ENCODE assay signal across 10 mouse cellular contexts in the genomic region with DNA sequence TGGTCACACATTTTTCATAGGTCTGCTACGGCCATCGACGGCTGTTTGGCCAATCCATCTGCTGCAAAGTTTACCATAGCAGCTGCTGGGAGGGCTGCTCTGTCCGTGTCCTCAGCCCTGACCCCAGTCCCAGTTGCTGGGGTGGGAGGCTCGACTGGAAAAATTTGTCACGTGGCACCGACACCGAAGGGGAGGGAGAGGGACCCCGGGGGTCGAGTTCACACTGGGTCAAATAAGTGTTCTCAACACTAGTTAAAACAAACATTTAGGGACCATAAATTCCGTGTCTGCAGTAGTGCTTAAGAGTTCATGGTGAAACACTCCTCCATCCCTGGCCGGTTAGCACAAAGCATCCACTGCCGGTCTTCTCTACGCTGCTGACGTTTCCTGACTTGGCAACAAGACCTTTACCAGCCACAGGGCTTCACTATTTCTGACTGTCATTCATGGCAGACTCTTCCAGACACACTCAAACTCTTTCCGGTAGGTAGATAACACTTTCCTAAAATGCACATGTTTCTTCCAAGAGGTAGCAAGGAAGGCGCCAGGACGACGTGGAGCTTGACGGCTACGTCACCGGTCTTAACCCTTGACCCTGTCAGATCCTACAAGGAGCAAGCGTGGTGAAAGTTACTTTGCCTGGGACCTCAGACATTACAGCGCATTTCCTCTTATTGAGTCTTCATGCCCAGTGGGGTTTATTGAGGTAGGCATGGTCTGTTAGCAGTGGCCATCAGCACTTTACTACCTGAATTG. TPM values are rescaled to one million over a fixed set of nuclear protein-coding genes. Genes with fewer than 3 reads are reported as not detected.
A peak's percentile ranks its signal among the peaks of the same experiment; 100 is the strongest.
DNase-seq lines count a peak whose midpoint lies in the region; ATAC-seq and TF ChIP-seq lines count a peak whose summit lies in the region.
"Had no signal": no experiment of that assay in that cellular context is flagged by ENCODE, and none has a peak within 500 bp of the region (broad histone marks: within the 10 kb centered on the region; RNA-seq: fewer than 3 reads in every experiment).

No protein-coding gene starts in this region.

- H3K27me3 ChIP-seq in heart, embryonic 13.5 days (replicated peaks) = no peaks in the 10 kb centered on the region
- peaks cover 10% of the 10 kb centered on the region; the same call in 1 of the 2 replicates for H3K27me3 ChIP-seq in E14TG2a.4 (ENCODE audit: insufficient read depth, low read length)
- H3K27me3 ChIP-seq in embryonic facial prominence, embryonic 10.5 days (replicated peaks; ENCODE audit: low read depth, poor library complexity, severe bottlenecking) = no peaks in the 10 kb centered on the region
- no peaks in the 10 kb centered on the region for H3K27me3 ChIP-seq in limb, embryonic 11.5 days (ENCODE audit: control insufficient read depth, insufficient read depth, low read length)
- H3K27me3 ChIP-seq in midbrain, embryonic 10.5 days (ENCODE audit: low read depth, poor library complexity, severe bottlenecking) = no peaks in the 10 kb centered on the region
- H3K27me3 ChIP-seq: CH12.LX; liver, embryonic 13.5 days had no signal

- no peak for DNase-seq in heart, postnatal 36 days
- peak; percentile 26 for DNase-seq in embryonic facial prominence, embryonic 10.5 days (ENCODE audit: low spot score)
- peak; percentile 54 for DNase-seq in limb, embryonic 11.5 days (ENCODE audit: low spot score)
- no peak for DNase-seq in urinary bladder, adult 2 months (ENCODE audit: low spot score)
- DNase-seq in right cerebral cortex, postnatal 10 days (ENCODE audit: low spot score in 2 of 2) = no peak
- DNase-seq in midbrain, embryonic 10.5 days (ENCODE audit: low spot score) = no peak
- DNase-seq: liver, embryonic 13.5 days had no signal

- TF ChIP-seq CTCF in E14TG2a.4 (conservative IDR thresholded peaks at IDR 0.05; ENCODE audit: low read length) = no peak

- intact Hi-C loops in heart, postnatal 36 days (cut with DNase I) = no loop called here

- ATAC-seq in heart, embryonic 13.5 days (ENCODE audit: extremely low read depth, insufficient number of reproducible peaks, low FRiP score, low TSS enrichment) = no peak
- peak; percentile 77 for ATAC-seq in limb, embryonic 11.5 days (ENCODE audit: insufficient number of reproducible peaks, low FRiP score, low TSS enrichment, low read depth)

- 62% methylated on average over 24 of the region's 24 CpGs for WGBS in heart, embryonic 13.5 days
- WGBS in embryonic facial prominence, embryonic 10.5 days = 69% methylated on average over 24 of the region's 24 CpGs
- 29% methylated on average over 24 of the region's 24 CpGs for WGBS in limb, embryonic 11.5 days
- WGBS in midbrain, embryonic 10.5 days = 83% methylated on average over 24 of the region's 24 CpGs

- no peak overlapping the region for H3K4me3 ChIP-seq in heart, embryonic 13.5 days
- 0 out of 2 replicates have a peak overlapping the region, but pooled peaks have one; percentile 26 for H3K4me3 ChIP-seq in E14TG2a.4 (replicated peaks; ENCODE audit: low read length)
- no peak overlapping the region for H3K4me3 ChIP-seq in embryonic facial prominence, embryonic 10.5 days
- no peak overlapping the region for H3K4me3 ChIP-seq in limb, embryonic 11.5 days (ENCODE audit: low read depth, low read length)
- no peak overlapping the region for H3K4me3 ChIP-seq in midbrain, embryonic 10.5 days
- H3K4me3 ChIP-seq: liver, embryonic 13.5 days had no signal

- peaks cover 61% of the 10 kb centered on the region for H3K4me1 ChIP-seq in heart, embryonic 13.5 days
- peaks cover 18% of the 10 kb centered on the region for H3K4me1 ChIP-seq in E14TG2a.4 (replicated peaks; ENCODE audit: low read depth, low read length)
- peaks cover 34% of the 10 kb centered on the region for H3K4me1 ChIP-seq in embryonic facial prominence, embryonic 10.5 days
- peaks cover 12% of the 10 kb centered on the region; the same call in 1 of the 2 replicates for H3K4me1 ChIP-seq in limb, embryonic 11.5 days (ENCODE audit: control insufficient read depth, insufficient read depth, low read length)
- peaks cover 15% of the 10 kb centered on the region for H3K4me1 ChIP-seq in midbrain, embryonic 10.5 days
- H3K4me1 ChIP-seq: liver, embryonic 13.5 days had no signal

- H3K4me2 ChIP-seq in heart, embryonic 13.5 days = no peak overlapping the region
- H3K4me2 ChIP-seq in limb, embryonic 11.5 days (ENCODE audit: low read depth, severe bottlenecking) = no peak overlapping the region; the same call in 1 of the 2 replicates
- H3K4me2 ChIP-seq: liver, embryonic 13.5 days had no signal

- no peak overlapping the region for H3K9ac ChIP-seq in heart, embryonic 13.5 days
- no peak overlapping the region for H3K9ac ChIP-seq in limb, embryonic 11.5 days (ENCODE audit: low read length)
- H3K9ac ChIP-seq: liver, embryonic 13.5 days had no signal

- H3K36me3 ChIP-seq in heart, embryonic 13.5 days = peaks cover 47% of the 10 kb centered on the region
- H3K36me3 ChIP-seq in E14TG2a.4 (ENCODE audit: insufficient read depth, low read length) = no peaks in the 10 kb centered on the region
- H3K36me3 ChIP-seq in embryonic facial prominence, embryonic 10.5 days (replicated peaks) = peaks cover 2% of the 10 kb centered on the region; the same call in 1 of the 2 replicates
- 0 out of 2 replicates have a peak, but pooled peaks cover 2% of the 10 kb centered on the region for H3K36me3 ChIP-seq in limb, embryonic 11.5 days (ENCODE audit: control insufficient read depth, insufficient read depth, low read length)
- peaks cover 8% of the 10 kb centered on the region; the same call in 1 of the 2 replicates for H3K36me3 ChIP-seq in midbrain, embryonic 10.5 days
- H3K36me3 ChIP-seq: liver, embryonic 13.5 days had no signal

- 0 out of 2 replicates have a peak overlapping the region, but pooled peaks have one; percentile 12 for H3K27ac ChIP-seq in heart, embryonic 13.5 days (replicated peaks)
- H3K27ac ChIP-seq in embryonic facial prominence, embryonic 10.5 days (replicated peaks) = peak overlapping the region; percentile 65
- no peak overlapping the region for H3K27ac ChIP-seq in limb, embryonic 11.5 days (replicated peaks; ENCODE audit: low read depth, low read length)
- H3K27ac ChIP-seq in midbrain, embryonic 10.5 days (replicated peaks) = no peak overlapping the region
- H3K27ac ChIP-seq: liver, embryonic 13.5 days had no signal

- H3K9me3 ChIP-seq in heart, embryonic 13.5 days = no peaks in the 10 kb centered on the region
- H3K9me3 ChIP-seq in E14TG2a.4 (ENCODE audit: low read length) = no peaks in the 10 kb centered on the region
- no peaks in the 10 kb centered on the region for H3K9me3 ChIP-seq in embryonic facial prominence, embryonic 10.5 days
- no peaks in the 10 kb centered on the region for H3K9me3 ChIP-seq in limb, embryonic 11.5 days (ENCODE audit: control insufficient read depth, low read length)
- H3K9me3 ChIP-seq in midbrain, embryonic 10.5 days (replicated peaks) = no peaks in the 10 kb centered on the region
- H3K9me3 ChIP-seq: liver, embryonic 13.5 days had no signal

RNA-seq across cellular contexts. Expression of a gene that starts 9.4 kb away (rescaled TPM):
- polyA plus RNA-seq in heart, embryonic 13.5 days (2015; fragmentation: Nextera tagmentation; extraction: Ambion mirVana) = 28.3 and 30.0 TPM in 2 replicates
- 10 to 100 TPM; 41.1 to 46.2 TPM for total RNA-seq in heart, postnatal 36 days (2021)
- 7.0 and 8.5 TPM in 2 replicates for polyA plus RNA-seq in embryonic facial prominence, embryonic 10.5 days (2016; fragmentation: Nextera tagmentation; extraction: Ambion mirVana)
- polyA plus RNA-seq in limb, embryonic 11.5 days (2014; fragmentation: Nextera tagmentation; extraction: Ambion mirVana) = 29.8 and 34.6 TPM in 2 replicates
- polyA plus RNA-seq in urinary bladder, adult 2 months (2012; rRNA removed) = 26.4 and 44.6 TPM in 2 replicates
- polyA plus RNA-seq in midbrain, embryonic 10.5 days (2016; fragmentation: Nextera tagmentation; extraction: Ambion mirVana) = 4.1 and 5.4 TPM in 2 replicates

Comparison
In these comparisons a context has a peak if more than half of its experiments do, and no peak if none do; other contexts are left out.
1. H3K27ac ChIP-seq: peak in heart, embryonic 13.5 days (single experiment) and embryonic facial prominence, embryonic 10.5 days (single experiment); none in limb, embryonic 11.5 days (single experiment) and midbrain, embryonic 10.5 days (single experiment).
2. DNase-seq: peak in embryonic facial prominence, embryonic 10.5 days (single experiment) and limb, embryonic 11.5 days (single experiment); none in heart, postnatal 36 days (0 of 2), urinary bladder, adult 2 months (single experiment), right cerebral cortex, postnatal 10 days (0 of 2) and midbrain, embryonic 10.5 days (single experiment).